Mouse (Mus musculus): Measurements from ENCODE around the gene Nr1d1. TPM values are rescaled to one million over a fixed set of nuclear protein-coding genes. Genes with fewer than 3 reads are reported as not detected.

The Nr1d1 gene
- polyA plus RNA-seq, 1 experiment from 2014 or later, result 1.9 TPM

DNA sequence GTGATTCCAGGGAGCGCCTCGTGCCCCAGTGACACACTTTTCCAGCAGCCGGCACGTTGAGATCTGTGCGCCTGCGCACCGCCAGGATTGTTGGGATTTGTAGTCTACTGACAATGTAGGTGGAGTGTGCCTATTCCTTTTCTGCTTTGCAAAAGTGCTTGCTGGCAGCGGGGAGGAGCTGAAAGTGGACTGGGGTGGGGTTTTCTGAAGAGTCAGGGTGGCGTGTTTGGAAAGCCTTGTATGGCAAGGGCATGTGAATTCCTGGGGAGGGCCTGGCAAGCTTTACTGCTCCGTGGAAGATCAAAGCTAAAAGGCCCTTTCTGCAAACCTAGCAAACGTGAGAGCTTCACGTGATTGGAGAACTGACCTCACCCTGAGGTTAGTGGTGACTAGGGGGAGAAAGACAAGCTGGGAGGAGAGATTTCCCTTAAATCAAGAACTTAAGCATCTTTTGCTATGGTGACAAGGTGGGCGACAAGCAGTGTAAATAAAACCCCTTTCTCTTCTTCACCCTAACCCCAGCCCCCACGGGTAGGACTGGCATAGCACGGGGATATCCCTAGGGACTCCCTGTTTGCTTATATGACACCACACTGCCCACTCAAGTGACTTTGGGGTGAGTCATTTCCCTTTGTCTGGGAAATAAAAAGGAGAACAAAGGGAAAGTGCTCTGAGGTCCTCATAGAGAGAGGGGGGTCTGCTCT is 367 bp upstream of the Nr1d1 start:
- Histone ChIP-seq H3K9me3 (ENCODE audit: control insufficient read depth, low read length) (no peaks in the 10 kb centered on the region), H3K9ac (ENCODE audit: low read depth, low read length) (peak overlapping the region; percentile 48), H3K4me3 (ENCODE audit: low read depth, low read length) (peak overlapping the region; percentile 32), H3K4me1 (ENCODE audit: control insufficient read depth, insufficient read depth, low read length) (peaks cover 40% of the 10 kb centered on the region), H3K36me3 (ENCODE audit: control insufficient read depth, insufficient read depth, low read length) (peaks cover 2% of the 10 kb centered on the region; the same call in 1 of the 2 replicates), H3K4me2 (ENCODE audit: low read depth, low read length) (peak overlapping the region; percentile 69), H3K27me3 (replicated peaks; ENCODE audit: control insufficient read depth, insufficient read depth, low read length) (no peaks in the 10 kb centered on the region), H3K27ac (replicated peaks; ENCODE audit: low read depth, low read length) (peak overlapping the region; percentile 74)
- ATAC-seq (ENCODE audit: low read depth), result peak; percentile 85
- 7% methylated on average over 15 of the region's 15 CpGs for WGBS
- DNase-seq (ENCODE audit: low spot score), result peak; percentile 97

DNA sequence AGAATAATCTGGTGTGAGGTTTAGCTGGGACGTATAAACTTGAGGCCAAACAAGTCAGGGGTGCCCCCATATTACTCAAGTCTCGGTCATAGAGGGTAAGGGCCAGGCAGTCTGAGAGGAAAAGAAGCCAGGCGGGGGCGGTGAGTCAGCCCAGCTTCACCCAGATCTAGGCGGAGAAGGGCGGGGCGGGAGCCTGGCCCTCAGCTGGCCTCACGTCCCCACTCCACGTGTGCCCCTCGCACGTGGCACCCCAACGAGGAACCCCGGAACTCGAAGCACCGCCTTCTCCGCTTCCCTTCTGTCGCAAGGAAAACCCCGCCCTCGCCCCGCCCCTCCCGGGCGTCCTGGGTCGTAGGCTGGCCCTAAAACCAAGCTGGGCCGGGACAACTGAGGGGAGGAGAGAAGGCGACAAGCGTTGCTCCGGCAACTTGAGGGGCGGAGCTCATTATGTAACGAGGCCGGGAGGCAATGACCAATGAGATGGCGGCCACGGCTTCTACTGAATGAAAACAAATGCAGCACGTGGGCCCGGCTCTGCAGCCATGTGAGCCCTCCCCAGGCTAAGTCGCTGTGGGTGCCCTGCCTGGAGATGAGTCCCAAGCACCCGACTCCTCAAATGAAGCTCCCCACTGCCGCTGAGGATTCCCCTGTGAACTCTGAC is 1.4 kb downstream of the Nr1d1 start:
- no peaks in the 10 kb centered on the region for H3K27me3 ChIP-seq (replicated peaks; ENCODE audit: control insufficient read depth, insufficient read depth, low read length)
- H3K9me3 ChIP-seq (ENCODE audit: control insufficient read depth, low read length), result no peaks in the 10 kb centered on the region
- H3K4me2 ChIP-seq (ENCODE audit: low read depth, low read length), result peak overlapping the region; percentile 69
- H3K4me3 ChIP-seq (ENCODE audit: low read depth, low read length), result peak overlapping the region; percentile 32
- under 1% methylated on average over 32 of the region's 37 CpGs for WGBS
- H3K36me3 ChIP-seq (ENCODE audit: control insufficient read depth, insufficient read depth, low read length), result peaks cover 19% of the 10 kb centered on the region
- peaks cover 41% of the 10 kb centered on the region for H3K4me1 ChIP-seq (ENCODE audit: control insufficient read depth, insufficient read depth, low read length)
- peak; percentile 98 for DNase-seq (ENCODE audit: low spot score)
- peak overlapping the region; percentile 47; the same call in 1 of the 2 replicates for H3K9ac ChIP-seq (ENCODE audit: low read depth, low read length)
- peak; percentile 85 for ATAC-seq (ENCODE audit: low read depth)
- no peak overlapping the region; the same call in 1 of the 2 replicates for H3K27ac ChIP-seq (replicated peaks; ENCODE audit: low read depth, low read length)

GRCm38 (mm10) chr11:98772667-98773171 is 2.4 kb downstream of the Nr1d1 start:
- H3K4me2 ChIP-seq (ENCODE audit: low read depth, low read length), result no peak overlapping the region
- DNase-seq (ENCODE audit: low spot score) (no peak), ATAC-seq (ENCODE audit: low read depth) (no peak)
- no peak overlapping the region for H3K4me3 ChIP-seq (ENCODE audit: low read depth, low read length)
- H3K36me3 ChIP-seq (ENCODE audit: control insufficient read depth, insufficient read depth, low read length), result peaks cover 25% of the 10 kb centered on the region
- no peaks in the 10 kb centered on the region for H3K9me3 ChIP-seq (ENCODE audit: control insufficient read depth, low read length)
- 65% methylated on average over 8 of the region's 8 CpGs for WGBS
- H3K27me3 ChIP-seq (replicated peaks; ENCODE audit: control insufficient read depth, insufficient read depth, low read length), result no peaks in the 10 kb centered on the region
- H3K4me1 ChIP-seq (ENCODE audit: control insufficient read depth, insufficient read depth, low read length), result peaks cover 51% of the 10 kb centered on the region
- H3K9ac ChIP-seq (ENCODE audit: low read depth, low read length), result no peak overlapping the region
- no peak overlapping the region for H3K27ac ChIP-seq (replicated peaks; ENCODE audit: low read depth, low read length)

GRCm38 (mm10) chr11:98771844-98772525 is 3.1 kb downstream of the Nr1d1 start:
- Histone ChIP-seq H3K36me3 (ENCODE audit: control insufficient read depth, insufficient read depth, low read length) (peaks cover 25% of the 10 kb centered on the region), H3K9me3 (ENCODE audit: control insufficient read depth, low read length) (no peaks in the 10 kb centered on the region), H3K4me2 (ENCODE audit: low read depth, low read length) (no peak overlapping the region), H3K27me3 (replicated peaks; ENCODE audit: control insufficient read depth, insufficient read depth, low read length) (no peaks in the 10 kb centered on the region), H3K4me1 (ENCODE audit: control insufficient read depth, insufficient read depth, low read length) (peaks cover 52% of the 10 kb centered on the region), H3K9ac (ENCODE audit: low read depth, low read length) (no peak overlapping the region), H3K4me3 (ENCODE audit: low read depth, low read length) (no peak overlapping the region), H3K27ac (replicated peaks; ENCODE audit: low read depth, low read length) (no peak overlapping the region)
- DNase-seq (ENCODE audit: low spot score) (no peak), ATAC-seq (ENCODE audit: low read depth) (no peak)
- WGBS, result 96% methylated on average over 11 of the region's 11 CpGs

- H3K9me3 ChIP-seq (ENCODE audit: control insufficient read depth, low read length), result no peaks in the 10 kb centered on the region
- H3K27me3 ChIP-seq (replicated peaks; ENCODE audit: control insufficient read depth, insufficient read depth, low read length), result no peaks in the 10 kb centered on the region
- H3K36me3 ChIP-seq (ENCODE audit: control insufficient read depth, insufficient read depth, low read length), result peaks cover 25% of the 10 kb centered on the region
- H3K9ac ChIP-seq (ENCODE audit: low read depth, low read length), result no peak overlapping the region
- H3K4me2 ChIP-seq (ENCODE audit: low read depth, low read length), result no peak overlapping the region
- 96% methylated on average over 18 of the region's 18 CpGs for WGBS
- ATAC-seq (ENCODE audit: low read depth) (no peak), DNase-seq (ENCODE audit: low spot score) (no peak)
- H3K27ac ChIP-seq (replicated peaks; ENCODE audit: low read depth, low read length), result no peak overlapping the region
- peaks cover 50% of the 10 kb centered on the region for H3K4me1 ChIP-seq (ENCODE audit: control insufficient read depth, insufficient read depth, low read length)
- H3K4me3 ChIP-seq (ENCODE audit: low read depth, low read length), result no peak overlapping the region
Observed at GRCm38 (mm10) chr11:98771131-98771530, 4.0 kb downstream of the Nr1d1 start.

GRCm38 (mm10) chr11:98770096-98770975 is 4.8 kb downstream of the Nr1d1 start:
- Histone ChIP-seq H3K4me1 (ENCODE audit: control insufficient read depth, insufficient read depth, low read length) (peaks cover 50% of the 10 kb centered on the region), H3K4me3 (ENCODE audit: low read depth, low read length) (no peak overlapping the region), H3K9me3 (ENCODE audit: control insufficient read depth, low read length) (no peaks in the 10 kb centered on the region), H3K36me3 (ENCODE audit: control insufficient read depth, insufficient read depth, low read length) (peaks cover 25% of the 10 kb centered on the region), H3K27ac (replicated peaks; ENCODE audit: low read depth, low read length) (no peak overlapping the region), H3K9ac (ENCODE audit: low read depth, low read length) (no peak overlapping the region), H3K27me3 (replicated peaks; ENCODE audit: control insufficient read depth, insufficient read depth, low read length) (no peaks in the 10 kb centered on the region), H3K4me2 (ENCODE audit: low read depth, low read length) (no peak overlapping the region)
- WGBS, result 92% methylated on average over 26 of the region's 26 CpGs
- DNase-seq (ENCODE audit: low spot score) (no peak), ATAC-seq (ENCODE audit: low read depth) (no peak)

GRCm38 (mm10) chr11:98769007-98769954 is 5.9 kb downstream of the Nr1d1 start:
- ATAC-seq (ENCODE audit: low read depth), result no peak
- no peak overlapping the region for H3K9ac ChIP-seq (ENCODE audit: low read depth, low read length)
- 88% methylated on average over 25 of the region's 25 CpGs for WGBS
- H3K4me3 ChIP-seq (ENCODE audit: low read depth, low read length), result no peak overlapping the region
- DNase-seq (ENCODE audit: low spot score), result no peak
- 0 out of 2 replicates have a peak overlapping the region, but pooled peaks have one; percentile 42 for H3K4me2 ChIP-seq (ENCODE audit: low read depth, low read length)
- peaks cover 44% of the 10 kb centered on the region for H3K4me1 ChIP-seq (ENCODE audit: control insufficient read depth, insufficient read depth, low read length)
- H3K27ac ChIP-seq (replicated peaks; ENCODE audit: low read depth, low read length), result no peak overlapping the region
- H3K36me3 ChIP-seq (ENCODE audit: control insufficient read depth, insufficient read depth, low read length), result peaks cover 36% of the 10 kb centered on the region
- H3K9me3 ChIP-seq (ENCODE audit: control insufficient read depth, low read length), result no peaks in the 10 kb centered on the region
- H3K27me3 ChIP-seq (replicated peaks; ENCODE audit: control insufficient read depth, insufficient read depth, low read length), result no peaks in the 10 kb centered on the region
